Mouse (Mus musculus) CH12.LX (cell line): ENCODE results near the gene Pex14. TPM values are rescaled to one million over a fixed set of nuclear protein-coding genes. Genes with fewer than 3 reads are reported as not detected.

ENCODE experiments used
- DNase-seq: peaks from one replicate; pipeline ENCODE4 v3.0.0-alpha.2; 2013; ENCODE audit errors: extremely low read depth
- H3K27ac ChIP-seq: 2 replicates; pipeline ENCODE4 v1.5.1; 2012; ENCODE audit warnings: low read depth, mild to moderate bottlenecking, control low read depth, moderate library complexity; ENCODE audit not compliant: insufficient read depth
- H3K27me3 ChIP-seq: replicated peaks from 2 replicates; pipeline ENCODE3; 2012; ENCODE audit warnings: inconsistent platforms
- H3K36me3 ChIP-seq, 2 experiments: replicated peaks in 1 of 2; 2 replicates each; pipeline versions ENCODE3 to v1.6.1; 2012; ENCODE audit warnings: inconsistent platforms in 1 of 2, low read length in 1 of 2, mild to moderate bottlenecking in 1 of 2, mixed read lengths in 1 of 2, moderate library complexity in 1 of 2; ENCODE audit not compliant: control insufficient read depth in 1 of 2, insufficient read depth in 1 of 2
- H3K4me1 ChIP-seq, 2 experiments: 2 replicates each; pipeline ENCODE4 v1.6.1; 2012; ENCODE audit warnings: inconsistent platforms in 1 of 2, moderate library complexity in 1 of 2; ENCODE audit not compliant: insufficient read depth in 2 of 2, control insufficient read depth in 1 of 2
- H3K4me2 ChIP-seq: 2 replicates; pipeline ENCODE4 v1.6.1; 2012; ENCODE audit warnings: low read depth, mild to moderate bottlenecking, control low read depth; ENCODE audit not compliant: poor library complexity, insufficient read depth, severe bottlenecking
- H3K4me3 ChIP-seq, 3 experiments: fragments of 150-350 bp in 1 of 3; sonication (generic) in 1 of 3; replicated peaks in 1 of 3; 2 replicates each; pipeline versions ENCODE3 to v1.5.1; 2011 to 2012; ENCODE audit warnings: low read depth in 2 of 3, low read length in 2 of 3, mild to moderate bottlenecking in 2 of 3, moderate library complexity in 2 of 3, control low read depth in 1 of 3, improper control_type of control experiment in 1 of 3, inconsistent platforms in 1 of 3, mixed read lengths in 1 of 3; ENCODE audit not compliant: poor library complexity in 1 of 3
- H3K79me2 ChIP-seq: replicated peaks from 2 replicates; pipeline ENCODE4 v1.6.1; 2012; ENCODE audit warnings: mild to moderate bottlenecking, moderate library complexity; ENCODE audit not compliant: control insufficient read depth, poor library complexity, insufficient read depth, severe bottlenecking; ENCODE audit errors: extremely low read depth
- H3K9ac ChIP-seq: 2 replicates; pipeline ENCODE4 v1.6.1; 2012; ENCODE audit warnings: low read depth, mild to moderate bottlenecking, control low read depth, moderate library complexity; ENCODE audit not compliant: insufficient read depth
- H3K9me3 ChIP-seq: replicated peaks from 2 replicates; pipeline ENCODE3; 2012; ENCODE audit warnings: low read length, inconsistent platforms, mixed read lengths
- BHLHE40 ChIP-seq: IDR thresholded peaks from 2 replicates; pipeline ENCODE4 v1.6.1; 2011; ENCODE audit warnings: mild to moderate bottlenecking, low read depth, low read length, improper control_type of control experiment
- E2F4 ChIP-seq: IDR thresholded peaks from 2 replicates; pipeline ENCODE4 v1.6.1; 2011; ENCODE audit warnings: low read depth, low read length, improper control_type of control experiment; ENCODE audit not compliant: insufficient replicate concordance
- EP300 ChIP-seq: IDR thresholded peaks from 2 replicates; pipeline ENCODE4 v1.6.1; 2011; ENCODE audit warnings: low read length, improper control_type of control experiment
- ETS1 ChIP-seq: conservative IDR thresholded peaks from 2 replicates; pipeline ENCODE4 v1.6.1; 2012; ENCODE audit warnings: low read depth, mild to moderate bottlenecking, inconsistent platforms, low read length, improper control_type of control experiment, moderate library complexity
- IRF4 ChIP-seq: IDR thresholded peaks from 2 replicates; pipeline ENCODE4 v1.6.1; 2014; ENCODE audit warnings: low read depth, mild to moderate bottlenecking, inconsistent platforms, low read length, improper control_type of control experiment
- JUN ChIP-seq: IDR thresholded peaks from 2 replicates; pipeline ENCODE4 v1.6.1; 2011; ENCODE audit warnings: low read depth, mild to moderate bottlenecking, low read length, improper control_type of control experiment, moderate library complexity; ENCODE audit not compliant: insufficient read depth
- JUND ChIP-seq: conservative IDR thresholded peaks from 2 replicates; pipeline ENCODE4 v1.6.1; 2011; ENCODE audit warnings: low read depth, low read length, improper control_type of control experiment
- KAT2A ChIP-seq: IDR thresholded peaks from 2 replicates; pipeline ENCODE4 v1.6.1; 2012; ENCODE audit warnings: low read length, improper control_type of control experiment, inconsistent platforms; ENCODE audit not compliant: insufficient replicate concordance
- MAFK ChIP-seq: IDR thresholded peaks from 2 replicates; pipeline ENCODE4 v1.6.1; 2011; ENCODE audit warnings: low read length, improper control_type of control experiment; ENCODE audit not compliant: insufficient replicate concordance
- MYC ChIP-seq: IDR thresholded peaks from 2 replicates; pipeline ENCODE4 v1.6.1; 2011; ENCODE audit warnings: low read depth, mild to moderate bottlenecking, improper control_type of control experiment, low read length
- NELFE ChIP-seq: IDR thresholded peaks from 2 replicates; pipeline ENCODE4 v1.6.1; 2011; ENCODE audit warnings: low read depth, low read length, improper control_type of control experiment
- PAX5 ChIP-seq: IDR thresholded peaks from 2 replicates; pipeline ENCODE4 v1.6.1; 2012; ENCODE audit warnings: low read length, inconsistent platforms, mixed read lengths
- POLR2A ChIP-seq: IDR thresholded peaks from 2 replicates; pipeline ENCODE4 v1.6.1; 2011; ENCODE audit warnings: low read depth, mild to moderate bottlenecking, improper control_type of control experiment, low read length
- TBP ChIP-seq: conservative IDR thresholded peaks from 2 replicates; pipeline ENCODE4 v1.6.1; 2011; ENCODE audit warnings: low read depth, low read length, improper control_type of control experiment
- TCF12 ChIP-seq: IDR thresholded peaks from 2 replicates; pipeline ENCODE4 v1.6.1; 2014; ENCODE audit warnings: low read depth, mild to moderate bottlenecking, inconsistent platforms, low read length, improper control_type of control experiment
- UBTF ChIP-seq: IDR thresholded peaks from 2 replicates; pipeline ENCODE4 v1.6.1; 2012; ENCODE audit warnings: low read depth, mild to moderate bottlenecking, inconsistent platforms, low read length, improper control_type of control experiment, moderate library complexity
- USF1 ChIP-seq: IDR thresholded peaks from 2 replicates; pipeline ENCODE4 v1.6.1; 2014; ENCODE audit warnings: low read depth, mild to moderate bottlenecking, inconsistent platforms, low read length, improper control_type of control experiment
- ZKSCAN1 ChIP-seq: IDR thresholded peaks from 2 replicates; pipeline ENCODE4 v1.6.1; 2012; ENCODE audit warnings: low read depth, inconsistent platforms, low read length, improper control_type of control experiment, borderline replicate concordance
- ZMIZ1 ChIP-seq: IDR thresholded peaks from 2 replicates; pipeline ENCODE4 v1.6.1; 2012; ENCODE audit warnings: low read depth, mild to moderate bottlenecking, inconsistent platforms, low read length, improper control_type of control experiment
- dilution Hi-C: fragments of 300-500 bp; cut with MboI; formaldehyde crosslinking; loops from 2 replicates; pipeline ENCODE4 v1.14.3; 2020; ENCODE audit warnings: low sequenced_read_pairs; ENCODE audit not compliant: extremely low pct_unique_long_range_greater_than_20kb, extremely low pct_ligation_motif_present
- in situ Hi-C: fragments of 300-500 bp; cut with MboI; formaldehyde crosslinking; loops from 3 replicates; pipeline ENCODE4 v1.14.3; 2019; ENCODE audit warnings: low sequenced_read_pairs, low pct_ligation_motif_present, low pct_unique_long_range_greater_than_20kb, mixed read lengths
- polyA plus RNA-seq: library from polyadenylated mRNA; unstranded; fragments of >175 nt; gene quantifications from 2 replicates; pipeline ENCODE4 v1.2.1, GENCODE M21; 2012; ENCODE audit warnings: low read depth; ENCODE audit not compliant: insufficient read length
- total RNA-seq, 2 experiments: library from RNA; depleted of rRNA; stranded (reverse); fragments of 300-350 nt in 1 of 2; fragments of >200 nt in 1 of 2; gene quantifications; 2 replicates each; pipeline ENCODE4 v1.2.3; 2012 to 2014

The Pex14 gene
- total and polyA plus RNA-seq, 3 experiments = 48.5 to 67.7 (median 63.6) TPM

GRCm38 (mm10) chr4:148912134-148912533, 187.5 kb downstream of the Pex14 start:
- TF ChIP-seq PAX5 (no peak), IRF4 (no peak), ETS1 (no peak), MYC (no peak), USF1 (no peak), EP300 (no peak), UBTF (no peak), JUND (no peak), ZMIZ1 (no peak), JUN (no peak), MAFK (no peak), TBP (no peak), KAT2A (no peak), E2F4 (no peak), ZKSCAN1 (no peak), POLR2A (no peak), TCF12 (no peak), NELFE (no peak), BHLHE40 (no peak)
- dilution Hi-C loops (no loop called here), in situ Hi-C loops (loop anchor here (10.0 kb wide), 1 partner anchor 153 kb away; no protein-coding TSS in a partner anchor)
- Histone ChIP-seq H3K27ac (no peak overlapping the region), H3K9ac (no peak overlapping the region), H3K4me1 (peaks cover 2 to 6% of the 10 kb centered on the region in 2 experiments; a peak in 3 of 4 replicates), H3K4me2 (no peak overlapping the region), H3K79me2 (no peaks in the 10 kb centered on the region), H3K9me3 (no peaks in the 10 kb centered on the region), H3K36me3 (no peaks in the 10 kb centered on the region), H3K4me3 (no peak overlapping the region), H3K27me3 (peaks cover 67% of the 10 kb centered on the region)
- no peak for DNase-seq

Other genes starting within 250 kb of the Pex14 start
- gene Dffa, start 4.3 kb upstream of the Pex14 start, total RNA-seq (2012; rRNA removed) = 26.8 and 27.2 TPM in 2 replicates
- 23.4 and 23.7 TPM in 2 replicates for gene Dffa, start 4.3 kb upstream of the Pex14 start, total RNA-seq (2014; rRNA removed)
- 42.0 and 44.8 TPM in 2 replicates for gene Dffa, start 4.3 kb upstream of the Pex14 start, polyA plus RNA-seq
- 0.50 and 0.59 TPM in 2 replicates for gene Cort, start 26.9 kb upstream of the Pex14 start, total RNA-seq (2012; rRNA removed)
- not detected in 2 replicates for gene Cort, start 26.9 kb upstream of the Pex14 start, total RNA-seq (2014; rRNA removed)
- gene Cort, start 26.9 kb upstream of the Pex14 start, polyA plus RNA-seq = 0.94 and 1.4 TPM in 2 replicates
- gene Cenps, start 37.8 kb upstream of the Pex14 start, total RNA-seq (2012; rRNA removed) = 19.5 and 22.9 TPM in 2 replicates
- gene Cenps, start 37.8 kb upstream of the Pex14 start, total RNA-seq (2014; rRNA removed) = 43.7 and 47.9 TPM in 2 replicates
- gene Cenps, start 37.8 kb upstream of the Pex14 start, polyA plus RNA-seq = 74.6 and 94.0 TPM in 2 replicates
- 51.6 and 52.5 TPM in 2 replicates for gene Pgd, start 66.9 kb upstream of the Pex14 start, total RNA-seq (2012; rRNA removed)
- 41.6 and 50.1 TPM in 2 replicates for gene Pgd, start 66.9 kb upstream of the Pex14 start, total RNA-seq (2014; rRNA removed)
- 251 and 277 TPM in 2 replicates for gene Pgd, start 66.9 kb upstream of the Pex14 start, polyA plus RNA-seq
- 25.0 and 27.6 TPM in 2 replicates for gene Kif1b, start 207.8 kb upstream of the Pex14 start, total RNA-seq (2012; rRNA removed)
- gene Kif1b, start 207.8 kb upstream of the Pex14 start, total RNA-seq (2014; rRNA removed) = 10.0 and 11.2 TPM in 2 replicates
- 15.0 and 17.0 TPM in 2 replicates for gene Kif1b, start 207.8 kb upstream of the Pex14 start, polyA plus RNA-seq